Mouse (Mus musculus) CH12.LX (cell line): Measurements from ENCODE around the gene Dand5. TPM values are rescaled to one million over a fixed set of nuclear protein-coding genes. Genes with fewer than 3 reads are reported as not detected.

Experiments
- DNase-seq: peaks from one replicate; pipeline ENCODE4 v3.0.0-alpha.2; 2013; ENCODE audit errors: extremely low read depth
- H3K27ac ChIP-seq: 2 replicates; pipeline ENCODE4 v1.5.1; 2012; ENCODE audit warnings: low read depth, mild to moderate bottlenecking, control low read depth, moderate library complexity; ENCODE audit not compliant: insufficient read depth
- H3K27me3 ChIP-seq: replicated peaks from 2 replicates; pipeline ENCODE3; 2012; ENCODE audit warnings: inconsistent platforms
- H3K36me3 ChIP-seq, 2 experiments: replicated peaks in 1 of 2; 2 replicates each; pipeline versions ENCODE3 to v1.6.1; 2012; ENCODE audit warnings: inconsistent platforms in 1 of 2, low read length in 1 of 2, mild to moderate bottlenecking in 1 of 2, mixed read lengths in 1 of 2, moderate library complexity in 1 of 2; ENCODE audit not compliant: control insufficient read depth in 1 of 2, insufficient read depth in 1 of 2
- H3K4me1 ChIP-seq, 2 experiments: 2 replicates each; pipeline ENCODE4 v1.6.1; 2012; ENCODE audit warnings: inconsistent platforms in 1 of 2, moderate library complexity in 1 of 2; ENCODE audit not compliant: insufficient read depth in 2 of 2, control insufficient read depth in 1 of 2
- H3K4me2 ChIP-seq: 2 replicates; pipeline ENCODE4 v1.6.1; 2012; ENCODE audit warnings: low read depth, mild to moderate bottlenecking, control low read depth; ENCODE audit not compliant: poor library complexity, insufficient read depth, severe bottlenecking
- H3K4me3 ChIP-seq, 3 experiments: fragments of 150-350 bp in 1 of 3; sonication (generic) in 1 of 3; replicated peaks in 1 of 3; 2 replicates each; pipeline versions ENCODE3 to v1.5.1; 2011 to 2012; ENCODE audit warnings: low read depth in 2 of 3, low read length in 2 of 3, mild to moderate bottlenecking in 2 of 3, moderate library complexity in 2 of 3, control low read depth in 1 of 3, improper control_type of control experiment in 1 of 3, inconsistent platforms in 1 of 3, mixed read lengths in 1 of 3; ENCODE audit not compliant: poor library complexity in 1 of 3
- H3K79me2 ChIP-seq: replicated peaks from 2 replicates; pipeline ENCODE4 v1.6.1; 2012; ENCODE audit warnings: mild to moderate bottlenecking, moderate library complexity; ENCODE audit not compliant: control insufficient read depth, poor library complexity, insufficient read depth, severe bottlenecking; ENCODE audit errors: extremely low read depth
- H3K9ac ChIP-seq: 2 replicates; pipeline ENCODE4 v1.6.1; 2012; ENCODE audit warnings: low read depth, mild to moderate bottlenecking, control low read depth, moderate library complexity; ENCODE audit not compliant: insufficient read depth
- H3K9me3 ChIP-seq: replicated peaks from 2 replicates; pipeline ENCODE3; 2012; ENCODE audit warnings: low read length, inconsistent platforms, mixed read lengths
- CHD1 ChIP-seq: IDR thresholded peaks from 2 replicates; pipeline ENCODE4 v1.6.1; 2012; ENCODE audit warnings: low read depth, low read length, improper control_type of control experiment, inconsistent platforms
- CTCF ChIP-seq, 2 experiments: IDR thresholded peaks in 1 of 2; conservative IDR thresholded peaks in 1 of 2; 2 replicates each; pipeline ENCODE4 v1.5.1; 2011 to 2012; ENCODE audit warnings: low read depth in 2 of 2, low read length in 2 of 2, improper control_type of control experiment in 1 of 2, inconsistent platforms in 1 of 2, mild to moderate bottlenecking in 1 of 2, moderate library complexity in 1 of 2
- HCFC1 ChIP-seq: IDR thresholded peaks from 2 replicates; pipeline ENCODE4 v1.6.1; 2012; ENCODE audit warnings: low read depth, mild to moderate bottlenecking, inconsistent platforms, low read length, improper control_type of control experiment
- IRF4 ChIP-seq: IDR thresholded peaks from 2 replicates; pipeline ENCODE4 v1.6.1; 2014; ENCODE audit warnings: low read depth, mild to moderate bottlenecking, inconsistent platforms, low read length, improper control_type of control experiment
- JUN ChIP-seq: IDR thresholded peaks from 2 replicates; pipeline ENCODE4 v1.6.1; 2011; ENCODE audit warnings: low read depth, mild to moderate bottlenecking, low read length, improper control_type of control experiment, moderate library complexity; ENCODE audit not compliant: insufficient read depth
- KAT2A ChIP-seq: IDR thresholded peaks from 2 replicates; pipeline ENCODE4 v1.6.1; 2012; ENCODE audit warnings: low read length, improper control_type of control experiment, inconsistent platforms; ENCODE audit not compliant: insufficient replicate concordance
- MAX ChIP-seq: IDR thresholded peaks from 2 replicates; pipeline ENCODE4 v1.6.1; 2011; ENCODE audit warnings: low read length, improper control_type of control experiment
- NRF1 ChIP-seq: IDR thresholded peaks from 2 replicates; pipeline ENCODE4 v1.6.1; 2014; ENCODE audit warnings: low read depth, mild to moderate bottlenecking, inconsistent platforms, low read length, improper control_type of control experiment, moderate library complexity
- PAX5 ChIP-seq: IDR thresholded peaks from 2 replicates; pipeline ENCODE4 v1.6.1; 2012; ENCODE audit warnings: low read length, inconsistent platforms, mixed read lengths
- POLR2AphosphoS2 ChIP-seq: IDR thresholded peaks from 2 replicates; pipeline ENCODE4 v1.6.1; 2011; ENCODE audit warnings: low read depth, low read length, improper control_type of control experiment
- RAD21 ChIP-seq: IDR thresholded peaks from 2 replicates; pipeline ENCODE4 v1.6.1; 2011; ENCODE audit warnings: low read depth, mild to moderate bottlenecking, low read length, improper control_type of control experiment, moderate library complexity
- RCOR1 ChIP-seq: conservative IDR thresholded peaks from 2 replicates; pipeline ENCODE4 v1.6.1; 2012; ENCODE audit warnings: low read depth, mild to moderate bottlenecking, inconsistent platforms, low read length, improper control_type of control experiment
- SMC3 ChIP-seq: IDR thresholded peaks from 2 replicates; pipeline ENCODE4 v1.6.1; 2011; ENCODE audit warnings: low read depth, low read length, improper control_type of control experiment
- TBP ChIP-seq: conservative IDR thresholded peaks from 2 replicates; pipeline ENCODE4 v1.6.1; 2011; ENCODE audit warnings: low read depth, low read length, improper control_type of control experiment
- TCF12 ChIP-seq: IDR thresholded peaks from 2 replicates; pipeline ENCODE4 v1.6.1; 2014; ENCODE audit warnings: low read depth, mild to moderate bottlenecking, inconsistent platforms, low read length, improper control_type of control experiment
- UBTF ChIP-seq: IDR thresholded peaks from 2 replicates; pipeline ENCODE4 v1.6.1; 2012; ENCODE audit warnings: low read depth, mild to moderate bottlenecking, inconsistent platforms, low read length, improper control_type of control experiment, moderate library complexity
- USF1 ChIP-seq: IDR thresholded peaks from 2 replicates; pipeline ENCODE4 v1.6.1; 2014; ENCODE audit warnings: low read depth, mild to moderate bottlenecking, inconsistent platforms, low read length, improper control_type of control experiment
- USF2 ChIP-seq: conservative IDR thresholded peaks from 2 replicates; pipeline ENCODE4 v1.6.1; 2011; ENCODE audit warnings: low read depth, low read length, improper control_type of control experiment
- ZC3H11A ChIP-seq: IDR thresholded peaks from 2 replicates; pipeline ENCODE4 v1.6.1; 2012; ENCODE audit warnings: low read depth, mild to moderate bottlenecking, inconsistent platforms, low read length, improper control_type of control experiment
- ZKSCAN1 ChIP-seq: IDR thresholded peaks from 2 replicates; pipeline ENCODE4 v1.6.1; 2012; ENCODE audit warnings: low read depth, inconsistent platforms, low read length, improper control_type of control experiment, borderline replicate concordance
- ZMIZ1 ChIP-seq: IDR thresholded peaks from 2 replicates; pipeline ENCODE4 v1.6.1; 2012; ENCODE audit warnings: low read depth, mild to moderate bottlenecking, inconsistent platforms, low read length, improper control_type of control experiment
- dilution Hi-C: fragments of 300-500 bp; cut with MboI; formaldehyde crosslinking; loops from 2 replicates; pipeline ENCODE4 v1.14.3; 2020; ENCODE audit warnings: low sequenced_read_pairs; ENCODE audit not compliant: extremely low pct_unique_long_range_greater_than_20kb, extremely low pct_ligation_motif_present
- in situ Hi-C: fragments of 300-500 bp; cut with MboI; formaldehyde crosslinking; loops from 3 replicates; pipeline ENCODE4 v1.14.3; 2019; ENCODE audit warnings: low sequenced_read_pairs, low pct_ligation_motif_present, low pct_unique_long_range_greater_than_20kb, mixed read lengths
- polyA plus RNA-seq: library from polyadenylated mRNA; unstranded; fragments of >175 nt; gene quantifications from 2 replicates; pipeline ENCODE4 v1.2.1, GENCODE M21; 2012; ENCODE audit warnings: low read depth; ENCODE audit not compliant: insufficient read length
- total RNA-seq, 2 experiments: library from RNA; depleted of rRNA; stranded (reverse); fragments of 300-350 nt in 1 of 2; fragments of >200 nt in 1 of 2; gene quantifications; 2 replicates each; pipeline ENCODE4 v1.2.3; 2012 to 2014

The Dand5 gene
- total and polyA plus RNA-seq, 3 experiments = 1.4 to 1.7 (median 1.5) TPM

- H3K36me3 ChIP-seq = no peaks in the 10 kb centered on the region
- no peak for DNase-seq
- H3K4me3 ChIP-seq = no peak overlapping the region
- no peak overlapping the region for H3K27ac ChIP-seq
- peaks cover 9% of the 10 kb centered on the region for H3K9me3 ChIP-seq
- no peak overlapping the region for H3K9ac ChIP-seq
- H3K4me2 ChIP-seq = no peak overlapping the region
- peaks cover 54% of the 10 kb centered on the region for H3K27me3 ChIP-seq
- H3K4me1 ChIP-seq = peaks cover 2 to 8% of the 10 kb centered on the region in 2 experiments; a peak in 2 of 4 replicates
- in situ Hi-C loops (loop anchor here (5.0 to 10.0 kb wide), 3 partner anchors 73 to 233 kb away; no protein-coding TSS in a partner anchor), dilution Hi-C loops (no loop called here)
- TF ChIP-seq SMC3 (no peak), USF1 (peak; percentile 20; the same call in 1 of the 2 replicates), USF2 (no peak)
- H3K79me2 ChIP-seq = no peaks in the 10 kb centered on the region
These were observed 12.7 kb downstream of the Dand5 start for GRCm38 (mm10) chr8:84809941-84810280.

GRCm38 (mm10) chr8:84809109-84809940, 13.3 kb downstream of the Dand5 start:
- H3K9ac ChIP-seq = no peak overlapping the region
- no peaks in the 10 kb centered on the region for H3K79me2 ChIP-seq
- no peaks in the 10 kb centered on the region for H3K36me3 ChIP-seq
- no peak overlapping the region for H3K4me3 ChIP-seq
- peaks cover 9% of the 10 kb centered on the region for H3K9me3 ChIP-seq
- dilution Hi-C loops (no loop called here), in situ Hi-C loops (loop anchor here (5.0 kb wide), 1 partner anchor 72 kb away; no protein-coding TSS in a partner anchor)
- peaks cover 2 to 8% of the 10 kb centered on the region in 2 experiments; a peak in 2 of 4 replicates for H3K4me1 ChIP-seq
- TF ChIP-seq IRF4 (no peak), JUN (no peak), USF2 (no peak), ZMIZ1 (no peak), RAD21 (no peak), MAX (no peak)
- no peak overlapping the region for H3K27ac ChIP-seq
- DNase-seq = no peak
- peaks cover 57% of the 10 kb centered on the region for H3K27me3 ChIP-seq
- H3K4me2 ChIP-seq = no peak overlapping the region

DNA sequence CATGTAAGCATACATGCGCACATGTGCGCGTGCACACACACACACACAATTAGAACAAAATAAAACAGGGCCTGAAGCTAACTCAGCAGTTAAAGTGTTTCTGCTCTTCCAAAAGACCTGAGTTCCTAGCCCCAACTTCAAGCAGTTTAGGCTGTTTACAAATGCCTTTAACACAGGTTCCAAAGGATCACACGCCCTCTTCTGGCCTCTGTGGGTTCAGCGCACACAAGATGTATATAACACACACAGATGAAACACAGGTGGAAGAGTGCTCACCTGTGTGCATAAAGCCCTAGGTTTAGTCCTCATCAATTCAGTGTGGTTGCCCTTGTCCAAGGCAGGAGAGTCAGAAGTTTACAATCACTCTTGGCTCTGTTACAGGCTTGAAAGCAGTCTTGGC, 16.6 kb downstream of the Dand5 start:
- no peak for DNase-seq
- H3K79me2 ChIP-seq = no peaks in the 10 kb centered on the region
- no peak overlapping the region for H3K4me2 ChIP-seq
- no peak overlapping the region for H3K9ac ChIP-seq
- in situ Hi-C loops (loop anchor here (5.0 kb wide), 1 partner anchor 69 kb away; no protein-coding TSS in a partner anchor), dilution Hi-C loops (no loop called here)
- peaks cover 0 to 3% of the 10 kb centered on the region in 2 experiments; a peak in 2 of 4 replicates for H3K4me1 ChIP-seq
- no peak overlapping the region for H3K27ac ChIP-seq
- no peak for TF ChIP-seq UBTF
- TF ChIP-seq IRF4 = no peak
- no peak for TF ChIP-seq RCOR1
- TF ChIP-seq TBP = no peak
- TF ChIP-seq HCFC1 = no peak
- no peak for TF ChIP-seq NRF1
- TF ChIP-seq POLR2AphosphoS2 = no peak
- TF ChIP-seq CTCF (conservative IDR thresholded peaks at IDR 0.05 in 1 of 2, IDR thresholded peaks at IDR 0.05 in 1 of 2; ENCODE audit: low read depth in 2 of 2, low read length in 2 of 2) = no peak
- TF ChIP-seq RAD21 = no peak
- no peak for TF ChIP-seq ZC3H11A
- TF ChIP-seq ZKSCAN1 = no peak
- no peak for TF ChIP-seq PAX5
- TF ChIP-seq CHD1 = no peak
- no peak for TF ChIP-seq TCF12
- TF ChIP-seq KAT2A = no peak
- TF ChIP-seq, all 38 proteins: peak for 0
- peaks cover 69% of the 10 kb centered on the region for H3K27me3 ChIP-seq
- H3K36me3 ChIP-seq = no peaks in the 10 kb centered on the region
- H3K4me3 ChIP-seq = no peak overlapping the region
- H3K9me3 ChIP-seq = peaks cover 9% of the 10 kb centered on the region
